Mouse (Mus musculus) intestine, embryonic 15.5 days (tissue): ENCODE results near the gene Ptgdr. TPM values are rescaled to one million over a fixed set of nuclear protein-coding genes. Genes with fewer than 3 reads are reported as not detected.
A peak's percentile ranks its signal among the peaks of the same experiment; 100 is the strongest.
"Not testable (repeated sequence)": the region's sequence is repeated elsewhere in the genome, so short reads cannot be mapped to it uniquely, and the experiment has no call there.

Experiments
- ATAC-seq: fragments of 200-750 bp; cut with Nextera tagmentation; 2 replicates; pipeline ENCODE4 v1.8.0; 2017; ENCODE audit warnings: moderate TSS enrichment, moderate library complexity
- H3K27ac ChIP-seq: fragments of 300-500 bp; sonication (generic); 2 replicates; pipeline ENCODE4 v1.5.1; 2015; ENCODE audit warnings: mild to moderate bottlenecking, inconsistent platforms
- H3K27me3 ChIP-seq: fragments of 300-500 bp; sonication (generic); replicated peaks from 2 replicates; pipeline ENCODE4 v1.6.1; 2015; ENCODE audit warnings: inconsistent platforms
- H3K36me3 ChIP-seq: fragments of 300-500 bp; sonication (generic); 2 replicates; pipeline ENCODE4 v1.6.1; 2015; ENCODE audit warnings: inconsistent platforms
- H3K4me1 ChIP-seq: fragments of 300-500 bp; sonication (generic); replicated peaks from 2 replicates; pipeline ENCODE4 v1.6.1; 2015; ENCODE audit warnings: inconsistent platforms
- H3K4me2 ChIP-seq: fragments of 300-500 bp; sonication (generic); replicated peaks from 2 replicates; pipeline ENCODE4 v1.6.1; 2015; ENCODE audit warnings: mild to moderate bottlenecking, inconsistent platforms
- H3K4me3 ChIP-seq: fragments of 300-500 bp; sonication (generic); replicated peaks from 2 replicates; pipeline ENCODE4 v1.5.1; 2015; ENCODE audit warnings: inconsistent platforms
- H3K9ac ChIP-seq: fragments of 300-500 bp; sonication (generic); 2 replicates; pipeline ENCODE4 v1.6.1; 2015; ENCODE audit warnings: inconsistent platforms
- H3K9me3 ChIP-seq: fragments of 300-500 bp; sonication (generic); 2 replicates; pipeline ENCODE4 v1.6.1; 2016; ENCODE audit warnings: inconsistent platforms
- WGBS: fragments of 180-500 bp; shearing (Covaris S2); methylation state at CpG from one replicate; pipeline ENCODE4 v1.1.7; 2015; 5-methylcytosine and 5-hydroxymethylcytosine counted together
- polyA plus RNA-seq: library from polyadenylated mRNA; unstranded; fragments of >200 nt; fragmentation: Nextera tagmentation; extraction: Ambion mirVana; gene quantifications from 2 replicates; pipeline ENCODE4 v1.2.1, GENCODE M21; 2015

Ptgdr gene
- polyA plus RNA-seq, 1 experiment from 2014 or later, result not detected

DNA sequence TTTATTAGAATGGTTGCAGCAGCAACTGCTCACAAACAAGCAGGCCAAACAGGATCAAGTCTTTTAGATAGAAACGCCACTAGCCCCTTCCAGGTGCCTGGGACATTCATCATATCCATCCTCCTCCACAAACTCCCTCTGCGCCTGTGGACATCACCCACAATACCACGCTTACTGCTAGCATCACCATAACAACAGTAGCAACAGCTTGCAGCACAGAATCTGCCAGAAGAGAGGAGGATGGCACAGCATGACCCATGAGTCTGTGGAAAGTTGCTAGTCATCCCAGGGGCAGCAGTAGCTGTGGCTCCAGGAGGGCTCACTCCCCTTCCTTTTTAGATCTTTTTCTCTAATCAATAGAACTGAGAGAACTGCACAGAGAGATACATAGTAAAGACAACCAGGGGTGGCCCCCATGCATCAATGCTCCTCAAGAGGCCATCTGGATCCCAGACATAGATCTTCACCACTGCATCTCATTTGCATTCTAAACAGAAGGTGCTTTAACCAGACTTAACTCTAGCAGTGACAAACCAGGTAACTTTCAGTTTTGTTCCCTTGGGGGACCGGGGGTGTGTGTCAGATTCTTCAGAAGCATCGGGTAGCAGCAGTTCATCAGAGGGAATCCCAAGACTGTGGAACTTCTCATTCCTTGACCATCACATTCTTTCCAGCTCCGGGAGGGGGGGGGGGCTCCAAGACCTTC lies 12.5 kb downstream of the Ptgdr start:
- no peaks in the 10 kb centered on the region for H3K9me3 ChIP-seq
- ATAC-seq, result no peak

GRCm38 (mm10) chr14:44843768-44844755 lies 15.1 kb downstream of the Ptgdr start:
- ATAC-seq, result peak; percentile 64
- Histone ChIP-seq H3K27me3 (no peaks in the 10 kb centered on the region), H3K4me3 (no peak overlapping the region), H3K27ac (no peak overlapping the region), H3K4me2 (peak overlapping the region; percentile 22; the same call in 1 of the 2 replicates), H3K9ac (no peak overlapping the region), H3K36me3 (no peaks in the 10 kb centered on the region), H3K4me1 (no peaks in the 10 kb centered on the region), H3K9me3 (no peaks in the 10 kb centered on the region)
- 42% methylated on average over 15 of the region's 15 CpGs for WGBS

More for the DNA sequence above, 12.5 kb downstream of the Ptgdr start:
- H3K27ac ChIP-seq, result no peak overlapping the region
- H3K4me2 ChIP-seq, result no peak overlapping the region
- H3K27me3 ChIP-seq, result no peaks in the 10 kb centered on the region
- H3K4me3 ChIP-seq, result no peak overlapping the region
- 75% methylated on average over 6 of the region's 6 CpGs for WGBS
- no peak overlapping the region for H3K9ac ChIP-seq
- H3K36me3 ChIP-seq, result no peaks in the 10 kb centered on the region
- H3K4me1 ChIP-seq, result no peaks in the 10 kb centered on the region

- H3K4me3 ChIP-seq, result no peak overlapping the region
- ATAC-seq, result no peak
- no peaks in the 10 kb centered on the region for H3K9me3 ChIP-seq
- no peak overlapping the region for H3K27ac ChIP-seq
- no peaks in the 10 kb centered on the region for H3K27me3 ChIP-seq
- no peaks in the 10 kb centered on the region for H3K4me1 ChIP-seq
- H3K9ac ChIP-seq, result no peak overlapping the region
- WGBS, result 66% methylated on average over 1 of the region's 1 CpGs
- no peak overlapping the region for H3K4me2 ChIP-seq
- no peaks in the 10 kb centered on the region for H3K36me3 ChIP-seq
Measured at GRCm38 (mm10) chr14:44838685-44839084, 20.5 kb downstream of the Ptgdr start.

- H3K9me3 ChIP-seq, result no peaks in the 10 kb centered on the region
- no peaks in the 10 kb centered on the region for H3K36me3 ChIP-seq
- H3K4me2 ChIP-seq, result no peak overlapping the region
- no peaks in the 10 kb centered on the region for H3K27me3 ChIP-seq
- no peak overlapping the region for H3K9ac ChIP-seq
- H3K4me1 ChIP-seq, result no peaks in the 10 kb centered on the region
- WGBS, result 92% methylated on average over 2 of the region's 2 CpGs
- no peak overlapping the region for H3K4me3 ChIP-seq
- no peak for ATAC-seq
- H3K27ac ChIP-seq, result no peak overlapping the region
Measured at GRCm38 (mm10) chr14:44835132-44835531, 24.0 kb downstream of the Ptgdr start.

- H3K4me1 ChIP-seq, H3K36me3 ChIP-seq, H3K4me3 ChIP-seq, H3K4me2 ChIP-seq, ATAC-seq, H3K27ac ChIP-seq, H3K9ac ChIP-seq, H3K27me3 ChIP-seq, H3K9me3 ChIP-seq: not testable (repeated sequence)
- 54% methylated on average over 3 of the region's 3 CpGs for whole genome bisulfite sequencing
Measured at GRCm38 (mm10) chr14:44834134-44834533, 25.0 kb downstream of the Ptgdr start.

DNA sequence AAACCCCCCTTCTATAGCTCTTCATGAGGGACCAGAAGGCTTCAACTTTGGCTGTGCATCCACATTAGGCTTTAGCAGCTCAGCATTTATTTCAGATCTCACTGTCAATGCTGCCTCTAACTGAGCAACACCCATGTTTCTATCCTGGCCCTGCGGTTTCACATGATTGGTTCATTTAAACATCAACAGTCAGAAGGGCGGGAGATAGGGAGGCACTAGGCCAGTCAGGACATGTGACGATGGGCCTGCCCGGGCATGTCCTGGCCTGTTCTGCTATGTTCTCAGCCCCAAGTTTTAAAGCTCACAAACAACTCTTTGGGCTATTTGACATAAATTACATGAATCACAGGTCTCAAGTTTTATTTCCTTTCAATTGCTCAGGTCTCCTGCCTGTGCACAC lies 26.1 kb downstream of the Ptgdr start:
- not testable (repeated sequence) for H3K4me3 ChIP-seq, H3K27me3 ChIP-seq, H3K36me3 ChIP-seq, H3K9me3 ChIP-seq, H3K27ac ChIP-seq, ATAC-seq, H3K4me1 ChIP-seq, H3K4me2 ChIP-seq, H3K9ac ChIP-seq
- WGBS, result 88% methylated on average over 4 of the region's 4 CpGs

DNA sequence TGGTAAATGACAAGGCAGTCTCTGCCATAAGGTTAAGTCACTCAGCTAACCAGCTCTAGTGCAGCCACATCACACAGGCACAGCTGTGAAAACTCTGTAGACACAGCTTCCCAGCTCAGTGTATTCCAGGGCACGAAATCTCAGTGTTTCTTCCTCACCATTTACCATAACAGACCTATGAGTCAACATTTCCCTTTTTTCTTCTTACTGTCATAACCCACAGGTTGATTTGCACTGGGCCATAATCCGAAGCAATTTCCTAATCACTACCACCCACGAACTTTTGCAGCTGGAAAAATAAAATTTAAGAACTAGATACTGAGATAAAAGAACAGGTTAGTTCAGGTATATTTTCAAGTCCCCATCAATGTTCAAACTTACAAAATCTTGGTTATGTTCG lies 31.4 kb downstream of the Ptgdr start:
- Histone ChIP-seq H3K27me3 (no peaks in the 10 kb centered on the region), H3K27ac (no peak overlapping the region), H3K4me3 (no peak overlapping the region), H3K36me3 (no peaks in the 10 kb centered on the region), H3K4me2 (no peak overlapping the region), H3K4me1 (no peaks in the 10 kb centered on the region), H3K9me3 (no peaks in the 10 kb centered on the region), H3K9ac (no peak overlapping the region)
- ATAC-seq, result no peak
- 72% methylated on average over 4 of the region's 4 CpGs for WGBS

DNA sequence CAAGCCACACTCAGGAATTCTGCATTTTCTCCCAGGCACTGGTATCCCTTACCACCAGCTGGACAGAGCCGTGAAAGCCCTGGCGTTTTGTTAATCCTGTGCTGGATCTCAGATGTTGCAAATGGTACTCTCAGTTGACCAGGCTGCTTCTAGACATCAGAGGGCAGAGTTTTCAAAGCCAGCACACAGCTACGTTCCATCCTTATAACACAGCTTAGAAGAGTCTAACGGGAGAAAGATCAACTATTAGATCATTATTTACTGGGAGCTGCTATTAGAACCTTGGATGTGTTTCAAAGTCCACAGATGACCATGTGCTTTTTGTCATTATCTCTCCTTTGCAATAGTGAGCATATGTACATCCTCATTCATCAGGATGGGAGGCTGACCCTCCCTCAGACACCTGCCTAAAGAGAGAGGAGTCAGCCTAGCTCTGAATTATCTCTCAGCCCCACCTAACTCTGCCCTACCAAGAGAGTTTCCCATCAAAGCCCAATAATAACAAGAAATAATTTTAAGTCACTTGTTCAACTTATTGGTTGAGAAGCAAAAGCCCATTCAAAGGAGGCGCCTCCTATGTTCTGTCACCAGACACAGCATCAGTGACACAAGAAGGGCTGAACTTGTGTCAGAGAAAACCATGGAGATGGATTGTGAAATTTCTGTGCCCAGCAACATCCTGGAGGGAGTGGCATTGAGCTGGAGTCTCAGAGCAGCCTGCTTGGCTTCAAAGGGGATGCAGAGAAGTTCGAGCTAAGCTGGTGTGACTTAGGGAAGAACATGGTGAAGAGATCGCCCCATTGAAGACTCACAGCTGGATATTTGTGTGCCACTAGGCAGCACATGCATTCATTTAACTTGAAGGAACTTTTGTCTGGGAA lies 37.8 kb downstream of the Ptgdr start:
- H3K4me2 ChIP-seq, result no peak overlapping the region
- H3K9ac ChIP-seq, result no peak overlapping the region
- no peaks in the 10 kb centered on the region for H3K36me3 ChIP-seq
- no peaks in the 10 kb centered on the region for H3K9me3 ChIP-seq
- H3K4me3 ChIP-seq, result no peak overlapping the region
- no peak overlapping the region for H3K27ac ChIP-seq
- WGBS, result 65% methylated on average over 7 of the region's 7 CpGs
- H3K4me1 ChIP-seq, result no peaks in the 10 kb centered on the region
- H3K27me3 ChIP-seq, result no peaks in the 10 kb centered on the region
- ATAC-seq, result no peak

GRCm38 (mm10) chr14:44813152-44813551 lies 46.0 kb downstream of the Ptgdr start:
- H3K9ac ChIP-seq, H3K4me3 ChIP-seq, H3K36me3 ChIP-seq, H3K4me2 ChIP-seq, H3K4me1 ChIP-seq, ATAC-seq, H3K27ac ChIP-seq, H3K27me3 ChIP-seq, H3K9me3 ChIP-seq: not testable (repeated sequence)

Other genes with a start within 250 kb of the Ptgdr start
- gene Gm5624, start 231.4 kb downstream of the Ptgdr start, polyA plus RNA-seq, result not detected in 2 replicates
- gene Gm8257, start 152.9 kb downstream of the Ptgdr start, polyA plus RNA-seq, result not detected in 2 replicates
- not detected in 2 replicates for gene Gm8267, start 109.0 kb downstream of the Ptgdr start, polyA plus RNA-seq
- gene Ptger2, start 128.8 kb upstream of the Ptgdr start, polyA plus RNA-seq, result 1.2 TPM in 2 replicates